Mouse (Mus musculus): ENCODE results near the gene Ptdss2. TPM values are rescaled to one million over a fixed set of nuclear protein-coding genes. Genes with fewer than 3 reads are reported as not detected.

The Ptdss2 gene
- polyA plus RNA-seq, 1 experiment from 2014 or later, result 83.4 TPM

DNA sequence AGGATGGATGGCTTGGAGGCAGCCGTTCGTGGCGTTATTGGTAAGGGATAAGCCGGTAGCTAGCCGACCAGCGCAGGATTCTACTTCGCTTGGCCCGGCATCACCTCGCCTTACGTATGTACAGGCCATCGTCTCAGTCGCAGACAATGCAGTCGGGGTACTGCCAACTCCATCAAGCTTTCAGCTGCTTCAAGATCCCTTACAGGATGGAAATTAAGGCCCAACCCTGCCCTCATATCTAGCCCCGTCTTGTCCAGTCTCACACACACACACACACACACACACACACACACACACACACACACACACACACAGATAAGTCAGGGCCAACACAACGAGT is 1.3 kb downstream of the Ptdss2 start:
- Histone ChIP-seq H3K9ac (peak overlapping the region; percentile 69), H3K27ac (peak overlapping the region; percentile 92), H3K27me3 (no peaks in the 10 kb centered on the region), H3K4me1 (peaks cover 12% of the 10 kb centered on the region), H3K36me3 (no peaks in the 10 kb centered on the region), H3K4me2 (peak overlapping the region; percentile 76), H3K4me3 (replicated peaks) (peak overlapping the region; percentile 57), H3K9me3 (replicated peaks) (no peaks in the 10 kb centered on the region)
- ATAC-seq (replicated peaks; ENCODE audit: low FRiP score), result no peak
- WGBS, result 1% methylated on average over 15 of the region's 15 CpGs

DNA sequence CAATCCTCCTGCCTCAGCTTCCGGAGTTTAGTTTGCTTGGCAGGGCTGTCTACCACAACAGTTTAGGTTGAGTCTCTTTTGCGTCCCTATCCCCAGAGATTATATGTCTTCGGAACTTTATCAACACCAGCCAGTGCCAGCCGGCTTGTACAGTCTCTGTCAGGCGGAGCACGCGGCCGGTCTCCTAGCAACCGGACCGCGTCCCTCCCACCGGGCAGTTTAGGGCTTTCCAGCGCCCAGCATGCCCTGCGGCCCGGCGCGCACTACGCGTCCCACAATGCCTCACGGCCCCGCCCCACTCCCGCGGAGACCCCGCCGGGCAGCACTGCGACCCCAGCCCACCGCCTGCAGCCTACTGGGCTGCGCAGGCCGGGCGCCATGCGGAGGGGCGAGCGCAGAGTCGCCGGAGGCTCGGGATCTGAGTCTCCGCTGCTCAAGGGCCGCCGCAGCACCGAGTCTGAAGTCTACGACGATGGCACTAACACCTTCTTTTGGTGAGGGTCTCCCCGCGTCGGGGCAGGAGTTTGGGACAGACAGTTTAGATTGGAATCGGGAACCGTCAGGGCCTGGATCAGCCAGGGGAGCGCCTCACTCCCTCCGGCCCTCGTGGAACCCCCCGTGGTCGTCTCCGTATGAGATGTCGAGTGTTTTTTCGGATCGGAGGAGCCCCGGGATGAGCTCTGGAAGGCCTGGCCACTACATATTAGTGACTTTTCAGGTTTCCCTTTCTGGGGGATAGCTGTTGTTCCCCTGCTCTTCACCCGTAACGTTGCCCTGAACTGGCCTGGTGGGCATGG is 9.0 kb downstream of the Ptdss2 start:
- no peaks in the 10 kb centered on the region for H3K27me3 ChIP-seq
- peak overlapping the region; percentile 81 for H3K27ac ChIP-seq
- WGBS, result under 1% methylated on average over 59 of the region's 59 CpGs
- peaks cover 22% of the 10 kb centered on the region for H3K4me1 ChIP-seq
- peak overlapping the region; percentile 94 for H3K9ac ChIP-seq
- no peaks in the 10 kb centered on the region for H3K9me3 ChIP-seq (replicated peaks)
- H3K4me2 ChIP-seq, result peak overlapping the region; percentile 71
- peak; percentile 98 for ATAC-seq (replicated peaks; ENCODE audit: low FRiP score)
- peaks cover 16% of the 10 kb centered on the region for H3K36me3 ChIP-seq
- H3K4me3 ChIP-seq (replicated peaks), result peak overlapping the region; percentile 97

DNA sequence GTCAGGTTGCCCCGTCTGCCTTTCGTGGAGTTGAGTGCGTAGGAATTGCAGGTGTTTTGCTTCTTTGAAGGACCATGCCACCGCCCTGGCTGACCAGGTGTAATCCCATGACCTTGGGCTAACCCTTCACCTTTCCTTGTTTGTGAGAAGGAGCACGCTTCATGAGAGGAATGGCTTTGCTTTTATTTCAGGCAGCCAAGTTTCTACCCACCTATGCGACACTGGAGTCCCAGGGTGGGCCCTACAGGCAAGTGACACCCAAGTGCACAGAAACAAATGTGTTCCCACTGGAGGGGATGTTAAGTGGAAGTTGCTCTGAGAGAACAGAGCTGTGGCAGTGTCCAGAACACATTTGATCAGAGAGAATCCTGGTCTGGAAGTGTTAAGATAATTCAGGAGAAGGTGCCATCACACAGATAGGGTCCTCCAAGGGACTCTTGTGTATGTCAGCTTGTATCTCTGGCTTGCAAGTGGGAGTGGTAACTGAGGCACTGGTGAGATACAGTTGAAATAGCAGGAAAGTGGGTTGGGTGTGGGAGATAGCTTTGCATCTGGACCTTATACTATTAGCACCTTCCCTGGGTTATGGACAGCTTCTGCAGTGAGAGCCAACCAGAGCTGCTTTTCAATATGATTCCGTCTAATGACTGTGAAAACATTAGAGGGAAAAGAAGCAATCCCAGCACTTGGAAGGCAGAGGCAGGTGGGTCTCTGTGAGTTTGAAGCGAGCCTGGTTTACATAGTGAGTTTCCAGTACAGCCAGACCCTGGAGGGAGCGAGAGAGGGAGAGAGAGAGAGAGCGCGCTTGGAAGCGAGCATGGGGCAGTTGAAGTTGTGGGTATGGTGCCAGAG is 9.9 kb downstream of the Ptdss2 start:
- no peaks in the 10 kb centered on the region for H3K27me3 ChIP-seq
- peak; percentile 52 for ATAC-seq (replicated peaks; ENCODE audit: low FRiP score)
- 58% methylated on average over 12 of the region's 12 CpGs for WGBS

DNA sequence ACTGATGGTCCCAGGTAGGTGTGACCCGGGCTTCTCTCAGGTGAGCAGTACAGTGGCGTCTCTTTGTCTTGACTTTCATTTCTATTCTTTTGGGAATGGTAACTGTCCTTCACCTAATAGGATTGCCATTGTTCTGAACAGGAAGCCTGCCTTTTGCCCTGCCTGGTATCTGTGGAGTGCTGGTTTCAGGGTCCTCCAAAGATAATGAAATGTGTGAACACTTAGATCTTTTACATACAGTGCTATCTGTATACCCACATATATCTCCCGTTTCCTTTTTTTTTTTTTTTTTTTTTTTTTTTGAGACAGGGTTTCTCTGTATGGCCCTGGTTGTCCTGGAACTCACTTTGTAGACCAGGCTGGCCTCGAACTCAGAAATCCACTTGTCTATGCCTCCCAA is 19.1 kb downstream of the Ptdss2 start:
- Histone ChIP-seq H3K36me3 (peaks cover 71% of the 10 kb centered on the region), H3K4me3 (replicated peaks) (no peak overlapping the region), H3K4me1 (no peaks in the 10 kb centered on the region), H3K9ac (no peak overlapping the region), H3K27ac (no peak overlapping the region), H3K27me3 (no peaks in the 10 kb centered on the region), H3K4me2 (no peak overlapping the region), H3K9me3 (replicated peaks) (no peaks in the 10 kb centered on the region)
- no peak for ATAC-seq (replicated peaks; ENCODE audit: low FRiP score)
- WGBS, result 82% methylated on average over 4 of the region's 4 CpGs

More for the DNA sequence above, 9.9 kb downstream of the Ptdss2 start:
- Histone ChIP-seq H3K27ac (no peak overlapping the region), H3K4me3 (replicated peaks) (peak overlapping the region; percentile 97), H3K9ac (peak overlapping the region; percentile 94), H3K9me3 (replicated peaks) (no peaks in the 10 kb centered on the region), H3K4me2 (peak overlapping the region; percentile 71), H3K36me3 (peaks cover 25% of the 10 kb centered on the region), H3K4me1 (peaks cover 22% of the 10 kb centered on the region)

DNA sequence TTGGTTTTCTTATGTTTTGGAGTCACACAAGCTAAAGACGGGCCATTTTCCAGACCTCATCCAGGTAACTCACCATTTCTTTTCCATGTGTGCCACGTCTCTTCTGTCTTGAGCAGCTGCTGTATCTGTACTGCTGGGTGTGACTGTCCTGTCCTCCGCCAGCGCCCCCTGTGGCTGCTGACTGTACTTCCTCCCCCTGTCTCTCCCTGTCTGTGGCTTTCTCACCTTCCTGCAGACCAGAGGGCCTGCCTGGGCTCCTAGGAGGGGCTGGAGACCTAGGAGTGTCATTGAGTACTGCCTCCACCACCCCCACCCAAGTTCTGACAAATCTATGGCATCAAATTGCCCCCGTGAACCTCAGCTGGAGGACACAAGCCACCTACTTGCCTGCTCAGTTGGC is 20.9 kb downstream of the Ptdss2 start:
- no peaks in the 10 kb centered on the region for H3K27me3 ChIP-seq
- no peak for ATAC-seq (replicated peaks; ENCODE audit: low FRiP score)
- 52% methylated on average over 5 of the region's 5 CpGs for WGBS
- H3K9me3 ChIP-seq (replicated peaks), result no peaks in the 10 kb centered on the region
- no peak overlapping the region for H3K9ac ChIP-seq
- H3K4me2 ChIP-seq, result no peak overlapping the region
- H3K36me3 ChIP-seq, result peaks cover 69% of the 10 kb centered on the region
- no peak overlapping the region for H3K27ac ChIP-seq
- H3K4me1 ChIP-seq, result no peaks in the 10 kb centered on the region
- H3K4me3 ChIP-seq (replicated peaks), result no peak overlapping the region

DNA sequence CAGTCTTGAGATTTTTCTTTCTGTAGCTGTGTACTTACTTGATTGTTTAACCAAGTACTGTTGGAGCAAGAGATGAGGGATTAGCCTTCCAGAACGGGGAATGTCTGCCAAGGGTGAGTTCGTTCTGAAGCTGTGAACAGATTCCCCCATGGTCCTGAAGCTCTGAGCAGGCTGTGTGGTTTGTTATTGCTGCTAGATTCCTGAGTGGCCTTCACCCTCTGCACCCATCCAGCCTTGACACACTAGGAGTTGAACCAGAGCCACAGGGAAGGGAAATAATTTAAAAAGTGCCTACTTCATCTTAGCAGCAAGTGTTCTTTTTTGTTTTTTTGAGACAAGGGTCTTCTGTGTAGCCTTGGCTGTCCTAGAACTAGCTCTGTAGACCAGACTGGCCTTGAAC is 21.7 kb downstream of the Ptdss2 start:
- WGBS, result 87% methylated on average over 2 of the region's 2 CpGs
- Histone ChIP-seq H3K4me2 (no peak overlapping the region), H3K9me3 (replicated peaks) (no peaks in the 10 kb centered on the region), H3K27me3 (no peaks in the 10 kb centered on the region), H3K36me3 (peaks cover 62% of the 10 kb centered on the region), H3K9ac (no peak overlapping the region), H3K27ac (no peak overlapping the region), H3K4me3 (replicated peaks) (no peak overlapping the region), H3K4me1 (no peaks in the 10 kb centered on the region)
- no peak for ATAC-seq (replicated peaks; ENCODE audit: low FRiP score)

DNA sequence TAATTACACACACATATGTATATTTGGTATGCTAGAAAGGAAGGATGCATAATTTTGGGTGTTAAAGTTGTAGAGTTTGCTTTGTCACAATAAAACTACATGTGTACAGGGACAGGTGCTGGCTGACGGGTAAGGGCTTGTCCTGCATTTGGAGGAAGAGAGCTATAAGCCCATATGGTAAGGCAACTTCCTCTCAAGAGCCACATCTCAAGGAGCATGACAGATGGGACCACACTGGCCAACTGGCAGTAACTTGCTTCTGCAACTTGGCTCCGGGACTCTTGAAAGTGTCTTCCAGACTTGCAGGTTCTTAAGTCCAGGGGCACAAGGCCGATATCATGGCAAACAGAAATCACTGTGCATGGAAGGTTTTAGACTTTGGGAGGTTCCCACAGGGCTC is 22.5 kb downstream of the Ptdss2 start:
- no peak overlapping the region for H3K4me2 ChIP-seq
- 89% methylated on average over 3 of the region's 3 CpGs for WGBS
- H3K4me1 ChIP-seq, result no peaks in the 10 kb centered on the region
- no peak overlapping the region for H3K9ac ChIP-seq
- H3K9me3 ChIP-seq (replicated peaks), result no peaks in the 10 kb centered on the region
- H3K27ac ChIP-seq, result no peak overlapping the region
- ATAC-seq (replicated peaks; ENCODE audit: low FRiP score), result no peak
- no peaks in the 10 kb centered on the region for H3K27me3 ChIP-seq
- H3K36me3 ChIP-seq, result peaks cover 56% of the 10 kb centered on the region
- H3K4me3 ChIP-seq (replicated peaks), result no peak overlapping the region

DNA sequence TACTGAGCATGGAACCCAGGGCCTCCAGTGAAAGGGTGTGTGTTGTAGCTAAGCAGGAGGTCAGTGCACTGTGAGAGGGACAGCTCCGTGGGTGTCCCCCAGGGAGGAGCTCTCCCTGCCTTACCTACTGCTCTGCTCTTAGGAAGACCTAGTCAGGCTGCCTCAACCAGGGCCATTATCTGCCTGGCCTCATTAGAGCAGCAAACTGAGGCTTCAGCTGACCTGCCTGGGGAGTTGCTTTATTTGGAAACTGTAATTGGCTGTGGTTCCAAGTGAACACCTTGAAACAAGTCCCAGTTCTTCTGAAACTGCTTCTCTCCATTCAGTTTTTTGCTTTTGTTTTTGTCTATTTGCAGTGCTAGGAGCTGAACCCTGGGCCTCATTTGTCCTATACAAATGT is 23.2 kb downstream of the Ptdss2 start:
- Histone ChIP-seq H3K27ac (no peak overlapping the region), H3K36me3 (peaks cover 55% of the 10 kb centered on the region), H3K4me2 (no peak overlapping the region), H3K4me1 (no peaks in the 10 kb centered on the region), H3K27me3 (no peaks in the 10 kb centered on the region), H3K4me3 (replicated peaks) (no peak overlapping the region), H3K9ac (no peak overlapping the region), H3K9me3 (replicated peaks) (no peaks in the 10 kb centered on the region)
- ATAC-seq (replicated peaks; ENCODE audit: low FRiP score), result no peak
- 79% methylated on average over 1 of the region's 1 CpGs for WGBS

DNA sequence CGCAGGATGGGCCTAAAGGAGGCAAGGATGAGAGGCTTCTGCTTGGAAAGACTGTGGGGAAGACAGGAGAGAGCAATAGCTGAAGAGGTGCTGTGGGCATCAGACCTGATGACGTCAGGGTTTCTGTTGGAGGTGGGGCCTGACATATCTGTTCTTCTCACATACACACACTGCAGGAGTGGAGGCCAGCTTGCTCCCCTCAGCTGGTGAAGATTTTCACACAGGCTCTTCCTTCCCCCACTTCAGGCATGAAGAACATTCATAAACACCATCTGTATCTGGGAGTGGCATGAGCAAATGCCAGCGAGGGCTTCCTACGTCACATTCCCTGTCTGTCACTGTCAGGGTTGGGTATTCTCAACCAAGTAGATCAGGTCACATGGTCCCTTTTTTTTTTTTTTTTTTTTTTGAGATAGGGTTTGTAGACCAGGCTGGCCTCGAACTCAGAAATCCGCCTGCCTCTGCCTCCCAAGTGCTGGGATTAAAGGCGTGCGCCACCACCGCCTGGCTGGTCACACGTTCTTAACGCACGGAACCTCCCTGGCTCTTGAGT is 23.9 kb downstream of the Ptdss2 start:
- WGBS, result 94% methylated on average over 12 of the region's 12 CpGs
- H3K36me3 ChIP-seq, result peaks cover 58% of the 10 kb centered on the region

DNA sequence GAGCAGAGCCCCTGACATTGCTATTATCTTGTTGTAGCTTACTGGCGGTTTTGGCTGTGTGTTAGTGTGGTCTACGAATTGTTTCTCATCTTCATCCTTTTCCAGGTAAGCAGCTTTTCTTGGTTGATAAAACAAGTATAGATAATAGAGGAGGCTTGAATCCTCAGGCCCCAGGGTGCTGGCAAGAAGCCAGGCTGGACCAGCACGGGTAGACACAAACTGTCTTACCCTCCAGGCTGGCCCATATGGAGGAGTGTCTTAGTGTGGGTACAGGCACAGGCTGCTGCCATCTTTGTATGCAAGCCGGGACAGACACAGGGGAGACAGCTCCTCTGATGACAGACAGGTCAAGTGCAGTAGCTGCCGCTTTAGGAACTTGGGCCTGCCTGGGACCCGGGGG is 24.9 kb downstream of the Ptdss2 start:
- H3K4me1 ChIP-seq, result no peaks in the 10 kb centered on the region
- H3K4me2 ChIP-seq, result no peak overlapping the region
- peaks cover 65% of the 10 kb centered on the region for H3K36me3 ChIP-seq

More for the DNA sequence above, 23.9 kb downstream of the Ptdss2 start:
- Histone ChIP-seq H3K4me3 (replicated peaks) (no peak overlapping the region), H3K9me3 (replicated peaks) (no peaks in the 10 kb centered on the region), H3K27me3 (no peaks in the 10 kb centered on the region), H3K9ac (no peak overlapping the region), H3K4me2 (no peak overlapping the region), H3K4me1 (no peaks in the 10 kb centered on the region), H3K27ac (no peak overlapping the region)
- no peak; the same call in 1 of the 2 replicates for ATAC-seq (replicated peaks; ENCODE audit: low FRiP score)

DNA sequence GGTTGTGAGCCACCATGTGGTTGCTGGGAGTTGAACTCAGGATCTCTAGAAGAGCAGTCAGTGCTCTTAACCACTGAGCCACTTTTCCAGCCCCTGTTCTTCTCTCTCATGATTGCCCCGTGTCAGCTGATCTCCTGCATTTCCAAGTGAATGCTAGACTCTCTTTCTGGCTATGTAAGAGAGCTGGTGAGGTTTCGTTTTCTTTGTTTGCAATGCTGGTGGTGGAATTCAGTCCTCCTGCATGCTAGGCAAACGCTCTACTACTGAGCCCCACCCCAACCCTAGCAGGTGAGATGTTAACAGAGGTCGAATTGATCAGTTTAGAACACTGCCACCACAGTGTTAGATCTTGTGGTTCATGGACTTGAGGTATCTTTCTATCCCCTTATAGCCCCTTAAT is 26.5 kb downstream of the Ptdss2 start:
- no peaks in the 10 kb centered on the region for H3K27me3 ChIP-seq
- H3K9ac ChIP-seq, result no peak overlapping the region
- no peak overlapping the region for H3K4me3 ChIP-seq (replicated peaks)
- no peak for ATAC-seq (replicated peaks; ENCODE audit: low FRiP score)
- H3K27ac ChIP-seq, result no peak overlapping the region
- H3K4me1 ChIP-seq, result no peaks in the 10 kb centered on the region
- no peak overlapping the region for H3K4me2 ChIP-seq
- WGBS, result 72% methylated on average over 4 of the region's 4 CpGs
- peaks cover 72% of the 10 kb centered on the region for H3K36me3 ChIP-seq
- H3K9me3 ChIP-seq (replicated peaks), result no peaks in the 10 kb centered on the region

More for the DNA sequence above, 24.9 kb downstream of the Ptdss2 start:
- 88% methylated on average over 6 of the region's 6 CpGs for WGBS
- no peak for ATAC-seq (replicated peaks; ENCODE audit: low FRiP score)
- Histone ChIP-seq H3K9me3 (replicated peaks) (no peaks in the 10 kb centered on the region), H3K9ac (no peak overlapping the region), H3K27me3 (no peaks in the 10 kb centered on the region), H3K27ac (no peak overlapping the region), H3K4me3 (replicated peaks) (no peak overlapping the region)

DNA sequence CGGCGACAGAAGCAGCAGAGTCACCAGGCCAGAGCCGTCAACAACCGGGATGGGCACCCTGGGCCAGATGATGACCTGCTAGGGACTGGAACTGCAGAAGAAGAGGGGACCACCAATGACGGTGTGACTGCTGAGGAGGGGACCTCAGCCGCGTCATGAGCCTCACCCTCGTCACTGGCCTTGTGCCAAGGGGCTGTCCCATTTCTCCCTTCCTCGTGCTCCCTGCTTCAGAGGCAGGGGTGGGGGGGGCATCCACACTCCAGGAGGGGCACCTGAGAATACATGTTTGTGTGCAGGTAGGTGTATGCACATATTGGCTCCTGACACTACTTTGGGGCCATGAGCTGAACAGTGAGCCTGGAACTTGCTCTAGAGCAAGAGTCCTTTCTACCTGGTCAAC is 33.2 kb downstream of the Ptdss2 start:
- H3K4me1 ChIP-seq, result no peaks in the 10 kb centered on the region
- H3K27ac ChIP-seq, result no peak overlapping the region
- no peak overlapping the region for H3K4me2 ChIP-seq
- H3K9ac ChIP-seq, result no peak overlapping the region
- H3K4me3 ChIP-seq (replicated peaks), result no peak overlapping the region
- ATAC-seq (replicated peaks; ENCODE audit: low FRiP score), result no peak
- peaks cover 89% of the 10 kb centered on the region for H3K36me3 ChIP-seq
- H3K27me3 ChIP-seq, result no peaks in the 10 kb centered on the region
- WGBS, result 88% methylated on average over 9 of the region's 9 CpGs
- H3K9me3 ChIP-seq (replicated peaks), result no peaks in the 10 kb centered on the region

Measured in kidney, embryonic 15.5 days (tissue).